Mouse (Mus musculus): Measurements from ENCODE around the gene Kctd19. TPM values are rescaled to one million over a fixed set of nuclear protein-coding genes. Genes with fewer than 3 reads are reported as not detected.

The Kctd19 gene
- polyA plus RNA-seq, 1 experiment from 2014 or later = not detected

GRCm38 (mm10) chr8:105342768-105343167 lies 70.5 kb downstream of the Kctd19 start:
- WGBS (ENCODE audit: missing documents) = 94% methylated on average over 4 of the region's 4 CpGs
- Histone ChIP-seq H3K4me3 (ENCODE audit: inconsistent target) (no peak overlapping the region), H3K79me2 (ENCODE audit: inconsistent target) (peaks cover 67% of the 10 kb centered on the region), H3K36me3 (ENCODE audit: inconsistent target) (peaks cover under 1% of the 10 kb centered on the region; the same call in 1 of the 2 replicates), H3K27ac (no peak overlapping the region)

- H3K79me2 ChIP-seq (ENCODE audit: inconsistent target) = peaks cover 54% of the 10 kb centered on the region
- peaks cover 14% of the 10 kb centered on the region for H3K36me3 ChIP-seq (ENCODE audit: inconsistent target)
- 94% methylated on average over 8 of the region's 8 CpGs for WGBS (ENCODE audit: missing documents)
- no peak overlapping the region for H3K4me3 ChIP-seq (ENCODE audit: inconsistent target)
- no peak overlapping the region for H3K27ac ChIP-seq
These were observed 71.9 kb downstream of the Kctd19 start for GRCm38 (mm10) chr8:105341399-105341798.

GRCm38 (mm10) chr8:105339886-105340635 lies 73.2 kb downstream of the Kctd19 start:
- Histone ChIP-seq H3K36me3 (ENCODE audit: inconsistent target) (peaks cover 28% of the 10 kb centered on the region), H3K79me2 (ENCODE audit: inconsistent target) (peaks cover 49% of the 10 kb centered on the region), H3K4me3 (ENCODE audit: inconsistent target) (no peak overlapping the region), H3K27ac (peak overlapping the region; percentile 63)
- WGBS (ENCODE audit: missing documents) = 47% methylated on average over 6 of the region's 6 CpGs

GRCm38 (mm10) chr8:105338992-105339391 lies 74.3 kb downstream of the Kctd19 start:
- Histone ChIP-seq H3K36me3 (ENCODE audit: inconsistent target) (peaks cover 39% of the 10 kb centered on the region), H3K79me2 (ENCODE audit: inconsistent target) (peaks cover 39% of the 10 kb centered on the region), H3K27ac (peak overlapping the region; percentile 63), H3K4me3 (ENCODE audit: inconsistent target) (no peak overlapping the region)
- 3% methylated on average over 4 of the region's 4 CpGs for WGBS (ENCODE audit: missing documents)

GRCm38 (mm10) chr8:105336373-105337130 lies 76.8 kb downstream of the Kctd19 start:
- peaks cover 15% of the 10 kb centered on the region; the same call in 1 of the 2 replicates for H3K79me2 ChIP-seq (ENCODE audit: inconsistent target)
- H3K36me3 ChIP-seq (ENCODE audit: inconsistent target) = peaks cover 55% of the 10 kb centered on the region
- WGBS (ENCODE audit: missing documents) = 97% methylated on average over 32 of the region's 32 CpGs
- H3K27ac ChIP-seq = no peak overlapping the region
- no peak overlapping the region for H3K4me3 ChIP-seq (ENCODE audit: inconsistent target)

Other genes with a start within 250 kb of the Kctd19 start
- gene Cbfb, start 242.8 kb downstream of the Kctd19 start, polyA plus RNA-seq (2018) = 59.1 to 125 TPM (median 65.1 TPM) in 3 replicates
- gene D230025D16Rik, start 188.4 kb downstream of the Kctd19 start, polyA plus RNA-seq (2018) = 15.2 to 26.7 TPM (median 16.3 TPM) in 3 replicates
- 1.8 to 2.8 TPM (median 2.4 TPM) in 3 replicates for gene B3gnt9, start 158.3 kb downstream of the Kctd19 start, polyA plus RNA-seq (2018)
- gene Tradd, start 148.9 kb downstream of the Kctd19 start, polyA plus RNA-seq (2018) = 8.4 to 20.0 TPM (median 19.9 TPM) in 3 replicates
- 2.1 to 7.5 TPM (median 3.9 TPM) in 3 replicates for gene Fbxl8, start 148.9 kb downstream of the Kctd19 start, polyA plus RNA-seq (2018)
- 2.9 to 8.0 TPM (median 3.4 TPM) in 3 replicates for gene Hsf4, start 143.7 kb downstream of the Kctd19 start, polyA plus RNA-seq (2018)
- gene Nol3, start 137.4 kb downstream of the Kctd19 start, polyA plus RNA-seq (2018) = 0.16 to 0.77 TPM (median 0.73 TPM) in 3 replicates
- gene 4931428F04Rik, start 123.6 kb downstream of the Kctd19 start, polyA plus RNA-seq (2018) = 0.79 to 3.9 TPM (median 1.5 TPM) in 3 replicates
- 0.19 to 0.32 TPM in 2 of 3 replicates, not detected in the other for gene Exoc3l, start 117.4 kb downstream of the Kctd19 start, polyA plus RNA-seq (2018)
- gene E2f4, start 115.8 kb downstream of the Kctd19 start, polyA plus RNA-seq (2018) = 30.2 to 47.0 TPM (median 34.1 TPM) in 3 replicates
- gene Elmo3, start 107.9 kb downstream of the Kctd19 start, polyA plus RNA-seq (2018) = 0.29 to 0.43 TPM (median 0.33 TPM) in 3 replicates
- 0.63 to 1.4 TPM (median 0.77 TPM) in 3 replicates for gene Lrrc29, start 87.2 kb downstream of the Kctd19 start, polyA plus RNA-seq (2018)
- 19.5 to 78.9 TPM (median 58.8 TPM) in 3 replicates for gene Tmem208, start 87.1 kb downstream of the Kctd19 start, polyA plus RNA-seq (2018)
- 5.6 to 17.0 TPM (median 9.8 TPM) in 3 replicates for gene Fhod1, start 65.5 kb downstream of the Kctd19 start, polyA plus RNA-seq (2018)
- gene Slc9a5, start 64.7 kb downstream of the Kctd19 start, polyA plus RNA-seq (2018) = 0.36 to 0.94 TPM (median 0.36 TPM) in 3 replicates
- not detected in 3 replicates for gene Plekhg4, start 40.2 kb downstream of the Kctd19 start, polyA plus RNA-seq (2018)
- 0.13 TPM in 1 of 3 replicates, not detected in the others for gene Lrrc36, start 69 bp upstream of the Kctd19 start, polyA plus RNA-seq (2018)
- 0.20 to 1.0 TPM (median 0.49 TPM) in 3 replicates for gene Tppp3, start 58.0 kb upstream of the Kctd19 start, polyA plus RNA-seq (2018)
- 6.8 to 10.0 TPM (median 7.3 TPM) in 3 replicates for gene Zdhhc1, start 83.4 kb upstream of the Kctd19 start, polyA plus RNA-seq (2018)
- not detected in 3 replicates for gene Hsd11b2, start 105.3 kb upstream of the Kctd19 start, polyA plus RNA-seq (2018)
- gene Atp6v0d1, start 152.5 kb upstream of the Kctd19 start, polyA plus RNA-seq (2018) = 238 to 301 TPM (median 263 TPM) in 3 replicates
- gene Ripor1, start 191.8 kb upstream of the Kctd19 start, polyA plus RNA-seq (2018) = 13.3 to 20.5 TPM (median 14.5 TPM) in 3 replicates
- 38.0 to 50.3 TPM (median 38.3 TPM) in 3 replicates for gene Ctcf, start 223.1 kb upstream of the Kctd19 start, polyA plus RNA-seq (2018)
- not detected in 3 replicates for gene Agrp, start 223.9 kb upstream of the Kctd19 start, polyA plus RNA-seq (2018)